Mouse (Mus musculus): ENCODE data around the gene Errfi1. TPM values are rescaled to one million over a fixed set of nuclear protein-coding genes. Genes with fewer than 3 reads are reported as not detected.
A peak's percentile ranks its signal among the peaks of the same experiment; 100 is the strongest.

Gene Errfi1
- polyA plus RNA-seq, 1 experiment from 2014 or later = 70.2 TPM

DNA sequence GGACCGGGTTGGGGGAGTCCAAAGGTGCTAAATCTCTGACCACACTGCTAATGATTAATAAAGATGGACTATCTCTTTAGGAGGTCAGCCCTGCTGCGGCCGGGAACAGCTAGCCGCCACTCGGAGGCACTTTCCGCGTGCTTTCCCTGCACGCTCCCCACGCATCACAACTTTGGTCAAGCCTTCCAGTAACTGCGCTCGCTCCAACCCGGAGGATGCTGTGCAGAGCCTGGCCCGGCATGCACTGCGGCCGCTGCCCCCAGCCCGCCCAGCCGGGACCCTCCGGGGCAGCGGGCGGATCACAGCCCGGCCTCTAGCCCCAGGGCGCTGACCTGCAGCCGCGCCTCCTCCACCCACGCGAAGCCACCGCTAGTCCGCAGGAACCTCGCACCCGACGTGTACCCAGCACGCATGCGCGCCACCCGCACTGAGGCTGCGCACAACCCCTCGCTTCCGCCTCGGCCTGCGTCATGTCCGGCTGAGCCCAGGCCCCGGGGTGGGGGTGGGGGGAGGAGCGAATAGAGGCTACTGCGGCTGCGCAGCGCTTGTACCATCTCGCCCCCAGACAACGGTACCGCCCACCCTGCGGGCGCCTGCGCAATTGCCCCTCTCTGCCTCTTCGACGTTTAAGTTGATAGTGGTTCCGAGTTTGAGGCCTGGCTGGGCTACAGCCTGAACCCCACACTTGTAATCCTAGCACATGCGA, 55.9 kb downstream of the Errfi1 start:
- WGBS = under 1% methylated on average over 54 of the region's 56 CpGs

DNA sequence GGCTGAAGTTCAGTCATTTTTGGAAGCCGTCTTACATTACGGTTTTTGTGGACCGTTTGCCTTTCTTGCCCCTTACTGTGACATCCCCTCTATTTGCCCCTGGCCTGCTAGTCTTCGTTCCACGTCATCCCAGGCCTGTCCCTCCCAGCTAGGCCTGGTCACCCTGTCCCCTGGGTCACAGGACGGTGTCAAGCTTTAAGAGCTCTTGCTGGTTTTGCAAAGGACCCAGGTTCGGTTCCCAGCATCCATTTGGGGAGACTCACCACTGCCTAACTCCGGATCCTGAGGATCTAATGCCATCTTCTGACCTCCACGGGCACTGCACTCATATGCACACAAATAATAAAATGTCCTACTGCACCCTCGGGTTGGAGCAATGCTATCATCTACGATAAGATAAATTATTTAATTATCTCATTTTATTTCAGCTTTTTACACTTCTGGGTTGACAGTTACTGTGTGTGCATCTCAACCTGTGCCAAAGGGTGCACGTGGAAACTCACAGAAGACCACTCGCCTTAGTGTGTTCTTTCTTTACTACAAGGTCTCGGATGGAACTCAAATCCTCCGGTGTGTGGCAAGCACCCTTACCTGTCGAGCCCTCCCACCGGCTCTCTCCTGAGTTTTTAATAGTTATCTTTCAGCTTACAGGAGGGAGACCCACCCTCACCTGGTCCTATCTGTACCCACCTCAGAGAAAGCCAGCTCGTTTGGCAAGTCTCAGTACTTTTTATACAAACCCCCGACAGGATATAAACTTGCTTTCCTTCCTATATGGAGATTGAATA, 56.6 kb downstream of the Errfi1 start:
- 88% methylated on average over 19 of the region's 19 CpGs for WGBS
- Histone ChIP-seq H3K36me3 (ENCODE audit: control insufficient read depth, insufficient read depth, low read length) (0 out of 2 replicates have a peak, but pooled peaks cover 3% of the 10 kb centered on the region), H3K4me1 (ENCODE audit: control insufficient read depth, insufficient read depth, low read length) (peaks cover 17% of the 10 kb centered on the region), H3K27me3 (ENCODE audit: control insufficient read depth, insufficient read depth, low read length) (no peaks in the 10 kb centered on the region), H3K9ac (replicated peaks; ENCODE audit: low read depth, low read length) (no peak overlapping the region), H3K4me3 (ENCODE audit: low read depth, low read length) (peak overlapping the region; percentile 85), H3K27ac (ENCODE audit: low read depth, low read length) (peak overlapping the region; percentile 76), H3K4me2 (ENCODE audit: low read depth, low read length) (peak overlapping the region; percentile 78; the same call in 1 of the 2 replicates), H3K9me3 (ENCODE audit: control insufficient read depth, low read length) (no peaks in the 10 kb centered on the region)
- peak; percentile 19; the same call in 1 of the 2 replicates for ATAC-seq (ENCODE audit: low read depth)

More for the DNA sequence above, 55.9 kb downstream of the Errfi1 start:
- peak overlapping the region; percentile 76 for H3K27ac ChIP-seq (ENCODE audit: low read depth, low read length)
- ATAC-seq (ENCODE audit: low read depth) = peak; percentile 93
- H3K4me3 ChIP-seq (ENCODE audit: low read depth, low read length) = peak overlapping the region; percentile 85
- peak overlapping the region; percentile 77 for H3K9ac ChIP-seq (replicated peaks; ENCODE audit: low read depth, low read length)
- H3K36me3 ChIP-seq (ENCODE audit: control insufficient read depth, insufficient read depth, low read length) = 0 out of 2 replicates have a peak, but pooled peaks cover 6% of the 10 kb centered on the region
- no peaks in the 10 kb centered on the region for H3K9me3 ChIP-seq (ENCODE audit: control insufficient read depth, low read length)
- peaks cover 12% of the 10 kb centered on the region; the same call in 1 of the 2 replicates for H3K4me1 ChIP-seq (ENCODE audit: control insufficient read depth, insufficient read depth, low read length)
- H3K27me3 ChIP-seq (ENCODE audit: control insufficient read depth, insufficient read depth, low read length) = no peaks in the 10 kb centered on the region
- H3K4me2 ChIP-seq (ENCODE audit: low read depth, low read length) = peak overlapping the region; percentile 78

DNA sequence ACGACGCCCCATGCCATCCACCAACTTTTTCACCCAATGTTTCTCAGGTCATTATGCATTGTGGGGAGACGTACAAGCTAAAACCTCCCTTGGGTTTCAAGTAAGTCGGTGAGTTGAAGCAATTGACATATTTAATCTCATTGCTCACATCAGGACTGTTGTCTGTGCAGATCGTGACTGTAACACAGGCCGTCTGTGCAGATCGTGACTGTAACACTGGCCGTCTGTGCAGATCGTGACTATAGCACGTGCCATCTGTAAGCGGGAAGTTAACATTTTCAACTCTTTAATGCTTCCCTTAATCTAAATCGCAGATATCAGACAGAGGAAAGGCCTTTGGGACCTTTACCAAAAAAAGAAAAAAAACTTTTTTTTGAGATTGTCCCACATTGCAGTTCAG, 60.0 kb downstream of the Errfi1 start:
- no peak for ATAC-seq (ENCODE audit: low read depth)
- peaks cover 14% of the 10 kb centered on the region for H3K4me1 ChIP-seq (ENCODE audit: control insufficient read depth, insufficient read depth, low read length)
- no peaks in the 10 kb centered on the region for H3K27me3 ChIP-seq (ENCODE audit: control insufficient read depth, insufficient read depth, low read length)
- 16% methylated on average over 12 of the region's 12 CpGs for WGBS
- peak overlapping the region; percentile 61 for H3K27ac ChIP-seq (ENCODE audit: low read depth, low read length)
- peak overlapping the region; percentile 50 for H3K4me3 ChIP-seq (ENCODE audit: low read depth, low read length)
- H3K9ac ChIP-seq (replicated peaks; ENCODE audit: low read depth, low read length) = peak overlapping the region; percentile 52
- peak overlapping the region; percentile 57 for H3K4me2 ChIP-seq (ENCODE audit: low read depth, low read length)
- no peaks in the 10 kb centered on the region for H3K36me3 ChIP-seq (ENCODE audit: control insufficient read depth, insufficient read depth, low read length)
- no peaks in the 10 kb centered on the region for H3K9me3 ChIP-seq (ENCODE audit: control insufficient read depth, low read length)

DNA sequence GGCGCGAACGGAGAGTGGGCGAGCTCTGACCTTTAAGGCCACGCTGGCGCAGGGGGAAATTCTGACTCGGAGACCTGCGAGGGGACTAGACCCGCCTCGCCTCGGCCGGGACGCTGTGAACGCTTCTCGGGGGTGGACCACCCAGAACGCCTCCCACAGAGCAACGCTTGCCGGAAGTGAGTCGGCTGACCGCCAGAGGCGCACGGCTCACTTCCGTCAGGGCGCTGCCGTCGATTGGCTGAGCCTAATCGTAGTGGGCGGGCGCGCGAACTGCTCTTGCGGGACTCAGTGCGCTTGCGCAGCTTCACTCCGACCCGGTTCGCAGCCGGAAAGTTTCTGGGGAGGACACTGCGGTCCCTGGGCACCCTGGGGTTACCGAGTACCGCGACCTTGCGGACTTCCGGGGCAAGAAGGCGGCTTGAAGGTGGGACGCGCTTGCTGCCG, 60.6 kb downstream of the Errfi1 start, which contains the start of the genes Park7 and Tnfrsf9:
Park7 (minus strand) TSS at position 148 of the 444 bp plus-strand sequence.
Tnfrsf9 (plus strand) TSS at position 273 of the 444 bp plus-strand sequence.
- H3K9ac ChIP-seq (replicated peaks; ENCODE audit: low read depth, low read length) = peak within 1 kb of the TSS; percentile 63
- peak within 1 kb of the TSS; percentile 57 for H3K4me2 ChIP-seq (ENCODE audit: low read depth, low read length)
- peak; percentile 84 for ATAC-seq (ENCODE audit: low read depth)
- WGBS = under 1% methylated on average over 48 of the region's 48 CpGs
- no peaks in the 10 kb centered on the region for H3K27me3 ChIP-seq (ENCODE audit: control insufficient read depth, insufficient read depth, low read length)
- H3K4me1 ChIP-seq (ENCODE audit: control insufficient read depth, insufficient read depth, low read length) = peaks cover 11% of the 10 kb centered on the region
- H3K36me3 ChIP-seq (ENCODE audit: control insufficient read depth, insufficient read depth, low read length) = no peaks in the 10 kb centered on the region
- peak within 1 kb of the TSS; percentile 50 for H3K4me3 ChIP-seq (ENCODE audit: low read depth, low read length)
- peak within 1 kb of the TSS; percentile 61 for H3K27ac ChIP-seq (ENCODE audit: low read depth, low read length)
- H3K9me3 ChIP-seq (ENCODE audit: control insufficient read depth, low read length) = no peaks in the 10 kb centered on the region

DNA sequence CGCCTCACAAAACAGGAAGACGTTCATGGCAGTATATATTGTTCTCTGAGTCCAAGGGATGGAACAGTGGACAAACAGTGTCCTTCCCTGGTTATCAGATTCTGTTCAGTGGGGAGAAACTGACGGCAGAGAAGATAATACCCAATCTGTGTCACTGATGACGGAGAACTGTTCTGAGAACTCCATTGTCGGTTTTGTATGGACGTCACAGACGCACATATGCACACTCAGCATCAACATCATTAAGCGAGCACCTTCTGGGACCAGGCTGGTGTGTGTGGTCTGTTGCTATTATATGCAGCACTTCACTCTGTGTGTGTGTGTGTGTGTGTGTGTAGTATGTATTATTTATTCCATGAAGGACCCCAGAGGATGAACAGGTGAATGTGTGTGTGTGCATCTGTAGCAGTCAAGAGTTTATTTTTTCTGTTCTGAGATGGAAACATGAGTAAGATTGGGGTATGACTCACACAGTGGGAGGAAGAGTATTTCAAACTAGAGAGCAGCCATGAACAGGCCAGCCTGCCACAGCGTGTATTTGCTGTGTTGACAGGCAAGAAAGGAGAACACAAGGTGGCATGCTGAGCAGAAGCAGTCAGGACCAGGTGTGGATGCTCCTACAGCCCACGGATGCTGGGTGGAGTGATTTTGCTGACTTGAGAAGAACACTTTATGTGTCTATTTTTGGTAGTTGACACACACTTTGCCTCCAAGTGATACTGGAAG, 61.6 kb downstream of the Errfi1 start:
- H3K4me3 ChIP-seq (ENCODE audit: low read depth, low read length) = peak overlapping the region; percentile 50
- no peaks in the 10 kb centered on the region for H3K36me3 ChIP-seq (ENCODE audit: control insufficient read depth, insufficient read depth, low read length)
- WGBS = 46% methylated on average over 10 of the region's 10 CpGs
- H3K4me1 ChIP-seq (ENCODE audit: control insufficient read depth, insufficient read depth, low read length) = peaks cover 11% of the 10 kb centered on the region
- H3K9ac ChIP-seq (replicated peaks; ENCODE audit: low read depth, low read length) = peak overlapping the region; percentile 63
- peak overlapping the region; percentile 57 for H3K4me2 ChIP-seq (ENCODE audit: low read depth, low read length)
- ATAC-seq (ENCODE audit: low read depth) = 0 out of 2 replicates have a peak, but pooled peaks have one; percentile 19
- H3K27me3 ChIP-seq (ENCODE audit: control insufficient read depth, insufficient read depth, low read length) = no peaks in the 10 kb centered on the region
- H3K27ac ChIP-seq (ENCODE audit: low read depth, low read length) = peak overlapping the region; percentile 61
- no peaks in the 10 kb centered on the region for H3K9me3 ChIP-seq (ENCODE audit: control insufficient read depth, low read length)

DNA sequence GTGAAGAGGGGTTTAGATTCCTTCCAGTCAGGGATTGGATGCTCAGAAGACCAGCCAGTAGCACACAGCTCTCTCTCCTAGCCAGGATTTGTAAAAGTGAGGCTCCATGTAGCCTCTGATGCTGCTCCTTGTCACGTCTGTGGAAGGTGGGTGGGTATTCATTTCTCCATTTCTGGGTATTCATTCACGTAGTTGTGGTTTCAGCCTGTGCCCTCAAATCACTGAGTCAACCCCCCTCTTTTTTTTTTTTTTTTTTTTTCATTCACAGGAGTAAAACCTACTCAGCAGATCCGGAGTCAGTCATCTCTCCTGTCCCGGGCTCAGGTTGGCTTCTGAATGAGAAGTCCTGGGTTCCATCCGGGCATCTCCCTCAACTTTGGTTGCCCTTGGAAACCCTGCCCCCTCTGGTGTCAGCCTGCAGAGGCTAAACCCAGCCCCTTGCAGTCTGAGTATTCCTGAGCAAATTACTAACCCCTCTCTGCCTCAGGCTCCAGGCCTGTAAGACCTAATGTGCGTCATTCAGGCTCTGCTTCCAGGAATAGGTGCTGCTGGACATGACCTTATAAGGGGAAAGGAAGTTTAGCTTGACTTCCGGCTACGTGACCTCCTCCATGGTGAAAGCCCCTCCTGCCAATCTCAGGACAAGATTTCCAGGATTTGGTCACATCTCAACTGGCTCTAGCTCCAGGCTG, 63.8 kb downstream of the Errfi1 start:
- H3K36me3 ChIP-seq (ENCODE audit: control insufficient read depth, insufficient read depth, low read length) = no peaks in the 10 kb centered on the region
- no peak overlapping the region for H3K4me2 ChIP-seq (ENCODE audit: low read depth, low read length)
- 81% methylated on average over 8 of the region's 8 CpGs for WGBS
- no peak for ATAC-seq (ENCODE audit: low read depth)
- peaks cover 11% of the 10 kb centered on the region for H3K4me1 ChIP-seq (ENCODE audit: control insufficient read depth, insufficient read depth, low read length)
- H3K9me3 ChIP-seq (ENCODE audit: control insufficient read depth, low read length) = no peaks in the 10 kb centered on the region
- H3K27ac ChIP-seq (ENCODE audit: low read depth, low read length) = no peak overlapping the region
- no peaks in the 10 kb centered on the region for H3K27me3 ChIP-seq (ENCODE audit: control insufficient read depth, insufficient read depth, low read length)
- H3K4me3 ChIP-seq (ENCODE audit: low read depth, low read length) = no peak overlapping the region
- H3K9ac ChIP-seq (replicated peaks; ENCODE audit: low read depth, low read length) = no peak overlapping the region

Other genes with a start within 250 kb of the Errfi1 start
- gene Slc45a1, start 201.7 kb upstream of the Errfi1 start, polyA plus RNA-seq (2014; fragmentation: Nextera tagmentation; extraction: Ambion mirVana) = 33.8 and 43.8 TPM in 2 replicates
- 380 and 397 TPM in 2 replicates for gene Park7, start 60.5 kb downstream of the Errfi1 start, polyA plus RNA-seq (2014; fragmentation: Nextera tagmentation; extraction: Ambion mirVana)
- gene Tnfrsf9, start 60.6 kb downstream of the Errfi1 start, polyA plus RNA-seq (2014; fragmentation: Nextera tagmentation; extraction: Ambion mirVana) = 0.22 and 0.43 TPM in 2 replicates
- 3.7 and 9.5 TPM in 2 replicates for gene Uts2, start 143.2 kb downstream of the Errfi1 start, polyA plus RNA-seq (2014; fragmentation: Nextera tagmentation; extraction: Ambion mirVana)
- 4.2 and 5.1 TPM in 2 replicates for gene Per3, start 190.7 kb downstream of the Errfi1 start, polyA plus RNA-seq (2014; fragmentation: Nextera tagmentation; extraction: Ambion mirVana)
- 36.6 and 45.2 TPM in 2 replicates for gene Vamp3, start 204.0 kb downstream of the Errfi1 start, polyA plus RNA-seq (2014; fragmentation: Nextera tagmentation; extraction: Ambion mirVana)
- gene Gm13090, start 235.7 kb downstream of the Errfi1 start, polyA plus RNA-seq (2014; fragmentation: Nextera tagmentation; extraction: Ambion mirVana) = 0.63 and 1.4 TPM in 2 replicates

Measured in neural tube, embryonic 14.5 days (tissue).